ENCODE assay signal across 8 mouse cellular contexts in the genomic region with DNA sequence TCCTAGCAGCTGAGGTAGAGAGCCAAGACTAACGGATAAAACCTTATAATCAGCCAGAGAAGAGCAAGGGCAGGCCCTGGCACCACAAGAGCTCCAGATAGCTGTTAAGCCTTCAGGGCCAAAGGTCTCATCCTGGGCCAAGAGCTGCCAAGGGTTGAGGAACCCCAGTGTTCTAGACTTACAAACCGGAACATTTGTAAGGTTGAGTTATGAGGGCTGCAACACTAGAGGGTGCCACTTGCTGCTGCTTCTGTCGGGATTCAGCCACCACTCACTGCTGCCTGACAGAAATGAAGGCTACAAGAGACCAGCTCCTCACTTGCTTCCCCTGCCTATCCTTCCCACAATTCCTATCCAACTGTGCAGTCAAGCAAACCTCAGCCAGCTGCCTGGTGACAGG. TPM values are rescaled to one million over a fixed set of nuclear protein-coding genes. Genes with fewer than 3 reads are reported as not detected.
DNase-seq lines count a peak whose midpoint lies in the region; ATAC-seq and TF ChIP-seq lines count a peak whose summit lies in the region.

No protein-coding gene starts in this region.

- no peaks in the 10 kb centered on the region for H3K9me3 ChIP-seq in midbrain, embryonic 13.5 days
- H3K9me3 ChIP-seq in midbrain, embryonic 15.5 days: no peaks in the 10 kb centered on the region
- H3K9me3 ChIP-seq in liver, embryonic 14.5 days (ENCODE audit: control insufficient read depth, low read length): no peaks in the 10 kb centered on the region

- peak; percentile 45 for DNase-seq in adrenal gland, adult 8-10 months
- peak; percentile 90 for DNase-seq in kidney, adult 9 months
- peak in 1 of 3 experiments; percentile 44 for DNase-seq in liver, embryonic 14.5 days (ENCODE audit: low read depth in 3 of 3, low spot score in 3 of 3)
- DNase-seq in right cerebral cortex, postnatal 36 days (ENCODE audit: low spot score in 2 of 2): peak; percentile 43 to 51

- no peak overlapping the region for H3K27ac ChIP-seq in midbrain, embryonic 13.5 days
- no peak overlapping the region for H3K27ac ChIP-seq in midbrain, embryonic 15.5 days
- H3K27ac ChIP-seq in embryonic fibroblast, embryonic 13.5 days (ENCODE audit: insufficient read depth, low read length): no peak overlapping the region
- no peak overlapping the region for H3K27ac ChIP-seq in liver, embryonic 14.5 days

- H3K27me3 ChIP-seq in midbrain, embryonic 13.5 days: no peaks in the 10 kb centered on the region
- no peaks in the 10 kb centered on the region for H3K27me3 ChIP-seq in midbrain, embryonic 15.5 days (replicated peaks)
- H3K27me3 ChIP-seq in liver, embryonic 14.5 days (ENCODE audit: control insufficient read depth, insufficient read depth, low read length): no peaks in the 10 kb centered on the region

- H3K36me3 ChIP-seq in midbrain, embryonic 13.5 days: no peaks in the 10 kb centered on the region
- H3K36me3 ChIP-seq in midbrain, embryonic 15.5 days (replicated peaks): no peaks in the 10 kb centered on the region
- H3K36me3 ChIP-seq in liver, embryonic 14.5 days (replicated peaks; ENCODE audit: control insufficient read depth, insufficient read depth, low read depth): no peaks in the 10 kb centered on the region

- no peak overlapping the region for H3K9ac ChIP-seq in midbrain, embryonic 13.5 days (replicated peaks)
- H3K9ac ChIP-seq in midbrain, embryonic 15.5 days: no peak overlapping the region
- H3K9ac ChIP-seq in liver, embryonic 14.5 days (replicated peaks): no peak overlapping the region

- 43% methylated on average over 3 of the region's 3 CpGs for WGBS in midbrain, embryonic 13.5 days
- WGBS in midbrain, embryonic 15.5 days: 41% methylated on average over 3 of the region's 3 CpGs
- WGBS in liver, embryonic 14.5 days (ENCODE audit: insufficient replicate concordance): 24% methylated on average over 3 of the region's 3 CpGs

- no peak overlapping the region for H3K4me3 ChIP-seq in midbrain, embryonic 13.5 days (replicated peaks)
- H3K4me3 ChIP-seq in midbrain, embryonic 15.5 days: no peak overlapping the region
- no peak overlapping the region for H3K4me3 ChIP-seq in embryonic fibroblast, embryonic 13.5 days (ENCODE audit: insufficient read depth, low read length)
- H3K4me3 ChIP-seq in liver, embryonic 14.5 days (ENCODE audit: insufficient read depth in 1 of 2, low read depth in 2 of 2, low read length in 2 of 2): no peak overlapping the region

- no peak for ATAC-seq in midbrain, embryonic 13.5 days
- no peak for ATAC-seq in midbrain, embryonic 15.5 days (replicated peaks)
- no peak for ATAC-seq in liver, embryonic 14.5 days (ENCODE audit: insufficient read depth)
- no peak for ATAC-seq in activated CD4-positive, CD25-positive, alpha-beta regulatory T cell, adult 4 months

- peak; percentile 67; the same call in 1 of the 2 replicates for TF ChIP-seq CTCF in embryonic fibroblast, embryonic 13.5 days (IDR thresholded peaks at IDR 0.05; ENCODE audit: borderline replicate concordance, insufficient read depth, low read length)
- TF ChIP-seq CTCF in liver, embryonic 14.5 days (IDR thresholded peaks at IDR 0.05; ENCODE audit: low read depth): peak; percentile 76

- peaks cover 30% of the 10 kb centered on the region for H3K4me1 ChIP-seq in midbrain, embryonic 13.5 days (replicated peaks)
- H3K4me1 ChIP-seq in midbrain, embryonic 15.5 days: peaks cover 28% of the 10 kb centered on the region
- H3K4me1 ChIP-seq in embryonic fibroblast, embryonic 13.5 days (ENCODE audit: control insufficient read depth, insufficient read depth, low read length): no peaks in the 10 kb centered on the region
- peaks cover 9 to 15% of the 10 kb centered on the region in 2 experiments for H3K4me1 ChIP-seq in liver, embryonic 14.5 days (replicated peaks; ENCODE audit: control insufficient read depth in 2 of 2, insufficient read depth in 2 of 2, low read length in 1 of 2)

- no peak for TF ChIP-seq EP300 in liver, embryonic 14.5 days (IDR thresholded peaks at IDR 0.05; ENCODE audit: low read depth)

- no peak for TF ChIP-seq POLR2A in embryonic fibroblast, embryonic 13.5 days (IDR thresholded peaks at IDR 0.05; ENCODE audit: low read depth, low read length)

- H3K4me2 ChIP-seq in midbrain, embryonic 13.5 days (replicated peaks): 0 out of 2 replicates have a peak overlapping the region, but pooled peaks have one; percentile 3
- H3K4me2 ChIP-seq in midbrain, embryonic 15.5 days: no peak overlapping the region
- no peak overlapping the region for H3K4me2 ChIP-seq in liver, embryonic 14.5 days (ENCODE audit: low read depth)

RNA-seq across cellular contexts. Expression of gene Sypl, which starts 1.3 kb away (rescaled TPM):
- 33.3 and 36.8 TPM in 2 replicates for polyA plus RNA-seq in midbrain, embryonic 13.5 days (2015; fragmentation: Nextera tagmentation; extraction: Ambion mirVana)
- polyA plus RNA-seq in midbrain, embryonic 15.5 days (2015; fragmentation: Nextera tagmentation; extraction: Ambion mirVana): 32.3 and 33.3 TPM in 2 replicates
- 100 to 1,000 TPM; 104 to 117 (median 108) TPM for total RNA-seq in adrenal gland, adult 8-10 months (2022)
- polyA plus RNA-seq in embryonic fibroblast, embryonic 13.5 days (2011; ENCODE audit: insufficient read length, low read depth, missing spikeins): 125 and 133 TPM in 2 replicates
- polyA plus RNA-seq in liver, embryonic 14.5 days (2012; rRNA removed): 9.6 and 14.6 TPM in 2 replicates
- 32.5 and 38.6 TPM in 2 replicates for polyA plus RNA-seq in liver, embryonic 14.5 days (2014; fragmentation: Nextera tagmentation; extraction: Ambion mirVana)
- 100 to 1,000 TPM; 102 TPM for polyA plus RNA-seq in activated CD4-positive, CD25-positive, alpha-beta regulatory T cell, adult 4 months (2017; shearing (Covaris generic))
